Mouse (Mus musculus): ENCODE measurements at regions not wholly inside any gene's neighbourhood (a gene's known extent, or its start where the extent isn't known, plus 50 kb on each side); places are given as distances from the start of the nearest gene placed in this dataset.

- intact Hi-C loops (cut with DNase I) = no loop called here
- DNase-seq (ENCODE audit: low spot score in 2 of 2) = no peak
These were observed 98.7 kb upstream of the Arntl start for GRCm38 (mm10) chr7:113108442-113109000.

GRCm38 (mm10) chr7:113109481-113109880 lies 97.8 kb upstream of the Arntl start:
- intact Hi-C loops (cut with DNase I) = no loop called here
- DNase-seq (ENCODE audit: low spot score in 2 of 2) = no peak

GRCm38 (mm10) chr7:113110867-113111508 lies 96.3 kb upstream of the Arntl start:
- intact Hi-C loops (cut with DNase I) = no loop called here
- DNase-seq (ENCODE audit: low spot score in 2 of 2) = no peak

GRCm38 (mm10) chr7:113113266-113113893 lies 93.9 kb upstream of the Arntl start:
- DNase-seq (ENCODE audit: low spot score in 2 of 2) = no peak
- intact Hi-C loops (cut with DNase I) = no loop called here

- DNase-seq (ENCODE audit: low spot score in 2 of 2) = no peak
- intact Hi-C loops (cut with DNase I) = no loop called here
These were observed 89.7 kb upstream of the Arntl start for GRCm38 (mm10) chr7:113117599-113117998.

- intact Hi-C loops (cut with DNase I) = no loop called here
- no peak for DNase-seq (ENCODE audit: low spot score in 2 of 2)
These were observed 85.3 kb upstream of the Arntl start for GRCm38 (mm10) chr7:113121911-113122319.

GRCm38 (mm10) chr7:113126010-113126409 lies 81.3 kb upstream of the Arntl start:
- intact Hi-C loops (cut with DNase I) = no loop called here
- no peak for DNase-seq (ENCODE audit: low spot score in 2 of 2)

- intact Hi-C loops (cut with DNase I) = loop anchor here (5.0 kb wide), 1 partner anchor 753 kb away; no protein-coding TSS in a partner anchor
- no peak for DNase-seq (ENCODE audit: low spot score in 2 of 2)
These were observed 76.7 kb upstream of the Arntl start for GRCm38 (mm10) chr7:113130552-113130951.

GRCm38 (mm10) chr7:113131945-113132538 lies 75.2 kb upstream of the Arntl start:
- intact Hi-C loops (cut with DNase I) = loop anchor here (1.0 to 5.0 kb wide), 2 partner anchors 212 to 755 kb away; no protein-coding TSS in a partner anchor
- peak; percentile 76 to 80 for DNase-seq (ENCODE audit: low spot score in 2 of 2)

GRCm38 (mm10) chr7:113133891-113134290 lies 73.4 kb upstream of the Arntl start:
- intact Hi-C loops (cut with DNase I) = loop anchor here (5.0 kb wide), 1 partner anchor 757 kb away; no protein-coding TSS in a partner anchor
- DNase-seq (ENCODE audit: low spot score in 2 of 2) = no peak

- intact Hi-C loops (cut with DNase I) = no loop called here
- peak in 1 of 2 experiments; percentile 50 for DNase-seq (ENCODE audit: low spot score in 2 of 2)
These were observed 67.2 kb upstream of the Arntl start for GRCm38 (mm10) chr7:113140011-113140438.

GRCm38 (mm10) chr7:113141846-113142683 lies 65.2 kb upstream of the Arntl start:
- intact Hi-C loops (cut with DNase I) = loop anchor here (2.0 kb wide), 3 partner anchors 65 to 169 kb away; partner anchors contain the start of gene Arntl
- DNase-seq (ENCODE audit: low spot score in 2 of 2) = no peak

- intact Hi-C loops (cut with DNase I) = loop anchor here (1.0 to 2.0 kb wide), 4 partner anchors 63 to 167 kb away; partner anchors contain the start of gene Arntl
- peak; percentile 82 to 88 for DNase-seq (ENCODE audit: low spot score in 2 of 2)
These were observed 63.7 kb upstream of the Arntl start for GRCm38 (mm10) chr7:113143552-113143951.

- intact Hi-C loops (cut with DNase I) = no loop called here
- no peak for DNase-seq (ENCODE audit: low spot score in 2 of 2)
These were observed 62.2 kb upstream of the Arntl start for GRCm38 (mm10) chr7:113145046-113145445.

GRCm38 (mm10) chr7:113146108-113146507 lies 61.2 kb upstream of the Arntl start:
- intact Hi-C loops (cut with DNase I) = no loop called here
- DNase-seq (ENCODE audit: low spot score in 2 of 2) = no peak

GRCm38 (mm10) chr7:113146526-113146925 lies 60.7 kb upstream of the Arntl start:
- intact Hi-C loops (cut with DNase I) = no loop called here
- no peak for DNase-seq (ENCODE audit: low spot score in 2 of 2)

GRCm38 (mm10) chr7:113147391-113148332 lies 59.6 kb upstream of the Arntl start:
- DNase-seq (ENCODE audit: low spot score in 2 of 2) = no peak
- intact Hi-C loops (cut with DNase I) = no loop called here

GRCm38 (mm10) chr7:113148700-113149099 lies 58.6 kb upstream of the Arntl start:
- DNase-seq (ENCODE audit: low spot score in 2 of 2) = no peak
- intact Hi-C loops (cut with DNase I) = no loop called here

Data from left cerebral cortex, postnatal 36 days (tissue).